ENCODE assay signal across 15 mouse cellular contexts in genomic region chr14:123009108-123010018, GRCm38 (mm10). TPM values are rescaled to one million over a fixed set of nuclear protein-coding genes. Genes with fewer than 3 reads are reported as not detected.
A peak's percentile ranks its signal among the peaks of the same experiment; 100 is the strongest.
DNase-seq lines count a peak whose midpoint lies in the region; ATAC-seq and TF ChIP-seq lines count a peak whose summit lies in the region.
"Had no signal": no experiment of that assay in that cellular context is flagged by ENCODE, and none has a peak within 500 bp of the region (broad histone marks: within the 10 kb centered on the region; RNA-seq: fewer than 3 reads in every experiment).

No protein-coding gene starts in this region.

- peak; percentile 71; the same call in 1 of the 2 replicates for ATAC-seq in neural tube, embryonic 11.5 days (ENCODE audit: insufficient read depth, low FRiP score, low TSS enrichment)
- ATAC-seq in hindbrain, embryonic 15.5 days (ENCODE audit: low FRiP score, low read depth), result peak; percentile 78
- peak; percentile 55; the same call in 1 of the 2 replicates for ATAC-seq in neural tube, embryonic 15.5 days (ENCODE audit: low FRiP score)
- no peak for ATAC-seq in intestine, embryonic 16.5 days

- H3K9me3 ChIP-seq in neural tube, embryonic 11.5 days (ENCODE audit: control insufficient read depth, low read length), result no peaks in the 10 kb centered on the region
- H3K9me3 ChIP-seq in hindbrain, embryonic 15.5 days, result no peaks in the 10 kb centered on the region
- H3K9me3 ChIP-seq in neural tube, embryonic 15.5 days (replicated peaks), result no peaks in the 10 kb centered on the region
- no peaks in the 10 kb centered on the region for H3K9me3 ChIP-seq in intestine, embryonic 16.5 days (ENCODE audit: control insufficient read depth, low read length)
- H3K9me3 ChIP-seq: embryonic facial prominence, embryonic 12.5 days; limb, embryonic 12.5 days; megakaryocyte, embryonic 14.5 days had no signal

- no peak for TF ChIP-seq CTCF in heart, adult 2 months (IDR thresholded peaks at IDR 0.05)

- no peak overlapping the region for H3K27ac ChIP-seq in heart, adult 2 months
- no peak overlapping the region for H3K27ac ChIP-seq in neural tube, embryonic 11.5 days (ENCODE audit: low read depth, low read length)
- H3K27ac ChIP-seq in hindbrain, embryonic 15.5 days (replicated peaks), result peak overlapping the region; percentile 59
- H3K27ac ChIP-seq in neural tube, embryonic 15.5 days (replicated peaks), result peak overlapping the region; percentile 72
- H3K27ac ChIP-seq in intestine, embryonic 16.5 days (ENCODE audit: low read length), result no peak overlapping the region
- H3K27ac ChIP-seq: embryonic facial prominence, embryonic 12.5 days; limb, embryonic 12.5 days had no signal

- intact Hi-C loops in heart, adult 2 months (cut with DNase I), result no loop called here

- H3K36me3 ChIP-seq in heart, adult 2 months (ENCODE audit: control insufficient read depth, insufficient read depth, low read length), result no peaks in the 10 kb centered on the region
- H3K36me3 ChIP-seq in neural tube, embryonic 11.5 days (ENCODE audit: control insufficient read depth, insufficient read depth, low read length), result no peaks in the 10 kb centered on the region
- H3K36me3 ChIP-seq in hindbrain, embryonic 15.5 days, result no peaks in the 10 kb centered on the region
- H3K36me3 ChIP-seq in neural tube, embryonic 15.5 days, result no peaks in the 10 kb centered on the region
- no peaks in the 10 kb centered on the region for H3K36me3 ChIP-seq in intestine, embryonic 16.5 days (ENCODE audit: control insufficient read depth, insufficient read depth, low read length)
- H3K36me3 ChIP-seq: embryonic facial prominence, embryonic 12.5 days; limb, embryonic 12.5 days had no signal

- no peak for TF ChIP-seq EP300 in heart, adult 2 months (IDR thresholded peaks at IDR 0.05; ENCODE audit: insufficient read depth, low read depth, low read length)

- H3K4me1 ChIP-seq in heart, adult 2 months (ENCODE audit: control insufficient read depth, insufficient read depth, low read length), result no peaks in the 10 kb centered on the region
- H3K4me1 ChIP-seq in neural tube, embryonic 11.5 days (ENCODE audit: control insufficient read depth, insufficient read depth, low read length), result no peaks in the 10 kb centered on the region
- peaks cover 13% of the 10 kb centered on the region; the same call in 1 of the 2 replicates for H3K4me1 ChIP-seq in hindbrain, embryonic 15.5 days (replicated peaks)
- peaks cover 12% of the 10 kb centered on the region for H3K4me1 ChIP-seq in neural tube, embryonic 15.5 days
- H3K4me1 ChIP-seq in intestine, embryonic 16.5 days (ENCODE audit: control insufficient read depth, insufficient read depth, low read length), result no peaks in the 10 kb centered on the region
- H3K4me1 ChIP-seq: embryonic facial prominence, embryonic 12.5 days; limb, embryonic 12.5 days; megakaryocyte, embryonic 14.5 days had no signal

- no peaks in the 10 kb centered on the region for H3K79me2 ChIP-seq in heart, adult 2 months (replicated peaks; ENCODE audit: control insufficient read depth, insufficient read depth, low read length)

- no peak for TF ChIP-seq POLR2A in heart, adult 2 months (IDR thresholded peaks at IDR 0.05; ENCODE audit: insufficient read depth, low read depth, low read length)

- DNase-seq in heart, adult 11 months, result peak; percentile 83
- DNase-seq in heart, adult 2 months, result no peak
- peak; percentile 37 for DNase-seq in neural tube, embryonic 11.5 days (ENCODE audit: low spot score)
- DNase-seq in neural tube, embryonic 10.5 days (ENCODE audit: extremely low spot score, low spot score), result no peak
- no peak for DNase-seq in adrenal gland, adult 8-10 months
- DNase-seq: cerebellum, adult 9-10 months; kidney, adult 9 months; layer of hippocampus, adult 9-11 months; lung, embryonic 14.5 days had no signal

- H3K4me2 ChIP-seq in neural tube, embryonic 11.5 days (ENCODE audit: low read depth), result no peak overlapping the region
- H3K4me2 ChIP-seq in hindbrain, embryonic 15.5 days, result no peak overlapping the region
- no peak overlapping the region for H3K4me2 ChIP-seq in neural tube, embryonic 15.5 days
- no peak overlapping the region for H3K4me2 ChIP-seq in intestine, embryonic 16.5 days (ENCODE audit: low read depth, low read length)
- H3K4me2 ChIP-seq: embryonic facial prominence, embryonic 12.5 days; limb, embryonic 12.5 days; lung, embryonic 14.5 days had no signal

- H3K27me3 ChIP-seq in heart, adult 2 months (ENCODE audit: control insufficient read depth, insufficient read depth, low read length), result no peaks in the 10 kb centered on the region
- no peaks in the 10 kb centered on the region for H3K27me3 ChIP-seq in neural tube, embryonic 11.5 days (ENCODE audit: control insufficient read depth, insufficient read depth, low read length)
- H3K27me3 ChIP-seq in hindbrain, embryonic 15.5 days, result no peaks in the 10 kb centered on the region
- no peaks in the 10 kb centered on the region for H3K27me3 ChIP-seq in neural tube, embryonic 15.5 days (replicated peaks)
- no peaks in the 10 kb centered on the region for H3K27me3 ChIP-seq in intestine, embryonic 16.5 days (replicated peaks; ENCODE audit: control insufficient read depth, insufficient read depth, low read length)
- H3K27me3 ChIP-seq: embryonic facial prominence, embryonic 12.5 days; limb, embryonic 12.5 days; megakaryocyte, embryonic 14.5 days had no signal

- H3K4me3 ChIP-seq in heart, adult 2 months, result no peak overlapping the region
- H3K4me3 ChIP-seq in neural tube, embryonic 11.5 days (ENCODE audit: low read depth, low read length), result no peak overlapping the region
- no peak overlapping the region for H3K4me3 ChIP-seq in hindbrain, embryonic 15.5 days
- no peak overlapping the region for H3K4me3 ChIP-seq in neural tube, embryonic 15.5 days (replicated peaks)
- H3K4me3 ChIP-seq in intestine, embryonic 16.5 days (ENCODE audit: low read length), result no peak overlapping the region
- H3K4me3 ChIP-seq: embryonic facial prominence, embryonic 12.5 days; limb, embryonic 12.5 days; megakaryocyte, embryonic 14.5 days had no signal

- WGBS in heart, adult 2 months, result 29% methylated on average over 18 of the region's 18 CpGs
- WGBS in neural tube, embryonic 11.5 days, result 65% methylated on average over 18 of the region's 18 CpGs
- WGBS in hindbrain, embryonic 15.5 days, result 40% methylated on average over 18 of the region's 18 CpGs
- 28% methylated on average over 18 of the region's 18 CpGs for WGBS in neural tube, embryonic 15.5 days
- 53% methylated on average over 18 of the region's 18 CpGs for WGBS in intestine, embryonic 16.5 days

- no peak overlapping the region for H3K9ac ChIP-seq in heart, adult 2 months (ENCODE audit: low read depth, low read length)
- H3K9ac ChIP-seq in neural tube, embryonic 11.5 days (ENCODE audit: low read length), result no peak overlapping the region
- H3K9ac ChIP-seq in hindbrain, embryonic 15.5 days, result no peak overlapping the region
- no peak overlapping the region for H3K9ac ChIP-seq in neural tube, embryonic 15.5 days (replicated peaks)
- no peak overlapping the region for H3K9ac ChIP-seq in intestine, embryonic 16.5 days (ENCODE audit: low read depth, low read length)
- H3K9ac ChIP-seq: embryonic facial prominence, embryonic 12.5 days; limb, embryonic 12.5 days; lung, embryonic 14.5 days had no signal

RNA-seq across cellular contexts. Expression of gene Tmtc4, which starts 25.5 kb away (rescaled TPM):
- total RNA-seq in heart, adult 2 months (2021), result 10 to 100 TPM in 1 of 2 experiments, 1 to 10 TPM in 1; 7.3 to 10.2 TPM
- 5.7 and 11.5 TPM in 2 replicates for polyA plus RNA-seq in heart, adult 2 months (2012; rRNA removed)
- 50.3 and 53.1 TPM in 2 replicates for polyA plus RNA-seq in neural tube, embryonic 11.5 days (2014; fragmentation: Nextera tagmentation; extraction: Ambion mirVana)
- polyA plus RNA-seq in hindbrain, embryonic 15.5 days (2015; fragmentation: Nextera tagmentation; extraction: Ambion mirVana), result 47.5 and 50.6 TPM in 2 replicates
- polyA plus RNA-seq in neural tube, embryonic 15.5 days (2015; fragmentation: Nextera tagmentation; extraction: Ambion mirVana), result 49.0 and 57.2 TPM in 2 replicates
- 15.9 and 17.4 TPM in 2 replicates for polyA plus RNA-seq in intestine, embryonic 16.5 days (2015; fragmentation: Nextera tagmentation; extraction: Ambion mirVana)
- 10 to 100 TPM; 16.6 to 24.2 (median 18.6) TPM for total RNA-seq in adrenal gland, adult 8-10 months (2022)

Comparison
In these comparisons a context has a peak if more than half of its experiments do, and no peak if none do; other contexts are left out.
1. DNase-seq: peak in heart, adult 11 months (single experiment) and neural tube, embryonic 11.5 days (single experiment); none in heart, adult 2 months (0 of 2), neural tube, embryonic 10.5 days (single experiment) and adrenal gland, adult 8-10 months (single experiment).
2. H3K27ac ChIP-seq: peak in hindbrain, embryonic 15.5 days (single experiment) and neural tube, embryonic 15.5 days (single experiment); none in heart, adult 2 months (single experiment), neural tube, embryonic 11.5 days (single experiment) and intestine, embryonic 16.5 days (single experiment).